Mouse (Mus musculus): Measurements from ENCODE around the gene Nup107. TPM values are rescaled to one million over a fixed set of nuclear protein-coding genes. Genes with fewer than 3 reads are reported as not detected.
"Not testable (repeated sequence)": the region's sequence is repeated elsewhere in the genome, so short reads cannot be mapped to it uniquely, and the experiment has no call there.

The Nup107 gene
- polyA plus RNA-seq, 1 experiment from 2014 or later = 84.0 TPM

DNA sequence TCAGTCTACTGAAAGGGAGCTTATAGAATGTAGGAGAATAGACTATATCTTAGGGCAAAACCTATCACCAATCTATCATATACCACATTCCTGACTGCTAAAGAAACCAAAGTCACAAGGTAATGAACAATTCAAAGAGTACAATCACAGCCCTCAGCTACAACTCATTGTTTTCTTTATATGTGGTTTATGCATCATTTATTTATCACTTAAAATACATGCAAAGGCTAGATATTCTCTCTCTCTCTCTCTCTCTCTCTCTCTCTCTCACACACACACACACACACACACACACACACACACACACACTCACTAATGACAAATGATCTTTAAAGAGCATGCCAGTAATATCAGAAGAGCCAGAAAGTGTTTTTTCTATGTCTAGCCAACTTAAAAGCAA, 86.7 kb downstream of the Nup107 start:
- Histone ChIP-seq H3K27me3 (ENCODE audit: insufficient read depth, poor library complexity, severe bottlenecking) (no peaks in the 10 kb centered on the region), H3K36me3 (peaks cover 78% of the 10 kb centered on the region)
- no peak for DNase-seq (ENCODE audit: low spot score)

GRCm38 (mm10) chr10:117704964-117705335, 87.6 kb downstream of the Nup107 start:
- DNase-seq (ENCODE audit: low spot score) = no peak
- no peaks in the 10 kb centered on the region for H3K27me3 ChIP-seq (ENCODE audit: insufficient read depth, poor library complexity, severe bottlenecking)
- no peaks in the 10 kb centered on the region for H3K9me3 ChIP-seq
- no peak overlapping the region for H3K27ac ChIP-seq
- no peak overlapping the region for H3K4me3 ChIP-seq
- H3K36me3 ChIP-seq = peaks cover 86% of the 10 kb centered on the region
- 96% methylated on average over 6 of the region's 6 CpGs for WGBS
- H3K4me1 ChIP-seq = peaks cover 8% of the 10 kb centered on the region; the same call in 1 of the 2 replicates

More for the DNA sequence above, 86.7 kb downstream of the Nup107 start:
- H3K9me3 ChIP-seq = no peaks in the 10 kb centered on the region
- peaks cover 8% of the 10 kb centered on the region; the same call in 1 of the 2 replicates for H3K4me1 ChIP-seq
- no peak overlapping the region for H3K4me3 ChIP-seq
- H3K27ac ChIP-seq = no peak overlapping the region

- peaks cover 91% of the 10 kb centered on the region for H3K36me3 ChIP-seq
- H3K4me3 ChIP-seq; H3K9me3 ChIP-seq; DNase-seq (ENCODE audit: low spot score); H3K27ac ChIP-seq; H3K4me1 ChIP-seq; H3K27me3 ChIP-seq (ENCODE audit: insufficient read depth, poor library complexity, severe bottlenecking): not testable (repeated sequence)
- WGBS = 94% methylated on average over 6 of the region's 6 CpGs
These were observed 88.1 kb downstream of the Nup107 start for GRCm38 (mm10) chr10:117704314-117704963.

- H3K36me3 ChIP-seq = peaks cover 94% of the 10 kb centered on the region
- H3K27me3 ChIP-seq (ENCODE audit: insufficient read depth, poor library complexity, severe bottlenecking) = no peaks in the 10 kb centered on the region
- H3K4me3 ChIP-seq = no peak overlapping the region
- H3K9me3 ChIP-seq = no peaks in the 10 kb centered on the region
- no peak overlapping the region for H3K27ac ChIP-seq
- DNase-seq (ENCODE audit: low spot score) = no peak
- WGBS = 91% methylated on average over 3 of the region's 3 CpGs
- peaks cover 4% of the 10 kb centered on the region; the same call in 1 of the 2 replicates for H3K4me1 ChIP-seq
These were observed 89.0 kb downstream of the Nup107 start for GRCm38 (mm10) chr10:117703506-117703905.

GRCm38 (mm10) chr10:117702024-117702833, 90.3 kb downstream of the Nup107 start:
- WGBS = 91% methylated on average over 6 of the region's 6 CpGs
- Histone ChIP-seq H3K36me3 (peaks cover 95% of the 10 kb centered on the region), H3K27me3 (ENCODE audit: insufficient read depth, poor library complexity, severe bottlenecking) (no peaks in the 10 kb centered on the region), H3K4me3 (no peak overlapping the region), H3K4me1 (peaks cover 4% of the 10 kb centered on the region; the same call in 1 of the 2 replicates), H3K27ac (no peak overlapping the region), H3K9me3 (no peaks in the 10 kb centered on the region)
- DNase-seq (ENCODE audit: low spot score) = no peak

DNA sequence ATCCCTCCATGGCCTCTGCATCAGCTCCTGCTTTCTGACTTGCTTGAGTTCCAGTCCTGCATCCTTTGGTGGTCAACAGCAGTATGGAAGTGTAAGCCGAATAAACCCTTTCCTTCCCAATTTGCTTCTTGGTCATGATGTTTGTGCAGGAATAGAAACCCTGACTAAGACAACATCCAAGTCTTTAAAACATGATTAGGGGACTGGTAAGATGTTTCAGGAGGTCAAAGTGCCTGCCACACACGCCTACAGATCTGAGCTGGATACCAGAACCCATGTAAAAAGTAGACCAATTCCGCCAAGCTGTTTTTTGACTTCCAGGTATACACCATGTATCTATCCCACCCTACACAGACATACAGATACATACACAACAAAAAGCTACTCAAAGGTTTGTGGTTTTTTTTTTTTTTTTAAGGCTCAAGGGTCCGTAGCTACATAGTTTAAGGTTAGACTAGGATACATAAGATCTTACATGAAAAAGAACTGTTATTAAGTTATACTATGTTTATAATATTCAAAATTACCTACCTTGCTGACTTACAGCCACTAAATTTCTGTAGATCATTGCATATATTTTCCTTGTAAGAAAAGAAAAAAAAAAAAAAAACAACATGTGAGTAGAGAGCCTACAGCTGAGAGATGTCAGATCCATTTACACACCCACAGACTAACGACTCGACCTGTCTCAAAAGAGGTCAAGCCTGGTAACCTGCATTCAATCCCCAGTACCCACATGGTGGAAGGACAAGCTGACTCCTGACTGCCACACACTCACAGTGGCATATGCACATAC, 91.3 kb downstream of the Nup107 start:
- Histone ChIP-seq H3K27me3 (ENCODE audit: insufficient read depth, poor library complexity, severe bottlenecking) (no peaks in the 10 kb centered on the region), H3K4me1 (no peaks in the 10 kb centered on the region), H3K9me3 (no peaks in the 10 kb centered on the region), H3K36me3 (peaks cover 95% of the 10 kb centered on the region), H3K4me3 (no peak overlapping the region), H3K27ac (no peak overlapping the region)
- 90% methylated on average over 6 of the region's 6 CpGs for WGBS
- peak; percentile 51 for DNase-seq (ENCODE audit: low spot score)

Other genes with a start within 250 kb of the Nup107 start
- gene Cpm, start 163.2 kb downstream of the Nup107 start, polyA plus RNA-seq (2016; fragmentation: Nextera tagmentation; extraction: Ambion mirVana) = 5.1 and 28.3 TPM in 2 replicates
- 56.4 and 59.3 TPM in 2 replicates for gene Mdm2, start 81.9 kb downstream of the Nup107 start, polyA plus RNA-seq (2016; fragmentation: Nextera tagmentation; extraction: Ambion mirVana)
- gene Slc35e3, start 46.3 kb downstream of the Nup107 start, polyA plus RNA-seq (2016; fragmentation: Nextera tagmentation; extraction: Ambion mirVana) = 10.5 and 14.9 TPM in 2 replicates
- gene Rap1b, start 53.3 kb upstream of the Nup107 start, polyA plus RNA-seq (2016; fragmentation: Nextera tagmentation; extraction: Ambion mirVana) = 132 and 170 TPM in 2 replicates